Mouse (Mus musculus) hindbrain, embryonic 12.5 days (tissue): Measurements from ENCODE around the gene Mrpl45. TPM values are rescaled to one million over a fixed set of nuclear protein-coding genes. Genes with fewer than 3 reads are reported as not detected.
"Not testable (repeated sequence)": the region's sequence is repeated elsewhere in the genome, so short reads cannot be mapped to it uniquely, and the experiment has no call there.

ENCODE experiments used
- ATAC-seq: fragments of 200-750 bp; cut with Nextera tagmentation; 2 replicates; pipeline ENCODE4 v1.8.0; 2017; ENCODE audit warnings: moderate TSS enrichment; ENCODE audit not compliant: low FRiP score
- H3K27ac ChIP-seq: fragments of 300-500 bp; sonication (generic); 2 replicates; pipeline ENCODE4 v1.5.1; 2016; ENCODE audit warnings: mild to moderate bottlenecking
- H3K27me3 ChIP-seq: fragments of 300-500 bp; sonication (generic); 2 replicates; pipeline ENCODE4 v1.6.1; 2016; ENCODE audit warnings: mild to moderate bottlenecking
- H3K36me3 ChIP-seq: fragments of 300-500 bp; sonication (generic); 2 replicates; pipeline ENCODE4 v1.6.1; 2016; ENCODE audit warnings: mild to moderate bottlenecking
- H3K4me1 ChIP-seq: fragments of 300-500 bp; sonication (generic); 2 replicates; pipeline ENCODE4 v1.6.1; 2016
- H3K4me2 ChIP-seq: fragments of 300-500 bp; sonication (generic); replicated peaks from 2 replicates; pipeline ENCODE4 v1.6.1; 2016; ENCODE audit warnings: mild to moderate bottlenecking
- H3K4me3 ChIP-seq: fragments of 300-500 bp; sonication (generic); 2 replicates; pipeline ENCODE4 v1.5.1; 2016; ENCODE audit warnings: mild to moderate bottlenecking
- H3K9ac ChIP-seq: fragments of 300-500 bp; sonication (generic); 2 replicates; pipeline ENCODE4 v1.6.1; 2016; ENCODE audit warnings: mild to moderate bottlenecking, moderate library complexity
- H3K9me3 ChIP-seq: fragments of 300-500 bp; sonication (generic); replicated peaks from 2 replicates; pipeline ENCODE4 v1.6.1; 2016; ENCODE audit warnings: mild to moderate bottlenecking
- WGBS: fragments of 180-500 bp; shearing (Covaris S2); methylation state at CpG from one replicate; pipeline ENCODE4 v1.1.7; 2016; 5-methylcytosine and 5-hydroxymethylcytosine counted together
- polyA plus RNA-seq: library from polyadenylated mRNA; unstranded; fragments of >200 nt; fragmentation: Nextera tagmentation; extraction: Ambion mirVana; gene quantifications from 2 replicates; pipeline ENCODE4 v1.2.1, GENCODE M21; 2016

Gene Mrpl45
- polyA plus RNA-seq, 1 experiment from 2014 or later: 44.9 TPM

DNA sequence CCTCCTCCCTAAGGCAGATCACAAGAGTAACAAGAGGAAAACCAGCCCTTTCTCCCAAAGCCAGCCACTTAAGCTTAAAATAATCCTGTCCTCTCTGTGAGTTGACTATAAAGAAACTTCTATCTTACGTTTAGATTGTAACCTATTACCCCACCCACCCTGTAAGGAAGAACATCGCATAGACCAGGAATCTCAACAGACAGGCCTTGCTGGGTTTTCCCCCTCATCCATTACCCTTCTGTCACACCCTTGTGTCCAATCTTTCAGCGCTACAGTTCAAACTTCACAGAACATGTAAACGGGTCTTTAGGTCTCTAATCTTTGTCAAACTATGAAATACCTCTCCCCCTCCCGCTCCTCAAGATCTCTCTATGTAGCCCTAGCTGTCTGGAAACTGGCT, 10.9 kb upstream of the Mrpl45 start:
- Histone ChIP-seq H3K9ac (no peak overlapping the region), H3K4me3 (no peak overlapping the region), H3K4me1 (peaks cover 5% of the 10 kb centered on the region), H3K9me3 (no peaks in the 10 kb centered on the region), H3K36me3 (no peaks in the 10 kb centered on the region), H3K27me3 (peaks cover 5% of the 10 kb centered on the region; the same call in 1 of the 2 replicates), H3K27ac (no peak overlapping the region), H3K4me2 (no peak overlapping the region)
- no peak for ATAC-seq
- WGBS: 82% methylated on average over 5 of the region's 5 CpGs

GRCm38 (mm10) chr11:97307294-97308069, 8.0 kb upstream of the Mrpl45 start:
- ATAC-seq: no peak
- peaks cover 19% of the 10 kb centered on the region for H3K4me1 ChIP-seq
- WGBS: 93% methylated on average over 11 of the region's 11 CpGs
- H3K36me3 ChIP-seq: no peaks in the 10 kb centered on the region
- H3K4me3 ChIP-seq: no peak overlapping the region
- H3K4me2 ChIP-seq: no peak overlapping the region
- no peak overlapping the region for H3K9ac ChIP-seq
- H3K27me3 ChIP-seq: peaks cover 8% of the 10 kb centered on the region; the same call in 1 of the 2 replicates
- H3K27ac ChIP-seq: no peak overlapping the region
- H3K9me3 ChIP-seq: no peaks in the 10 kb centered on the region

GRCm38 (mm10) chr11:97308806-97309450, 6.6 kb upstream of the Mrpl45 start:
- peaks cover 8% of the 10 kb centered on the region; the same call in 1 of the 2 replicates for H3K27me3 ChIP-seq
- peaks cover 19% of the 10 kb centered on the region for H3K4me1 ChIP-seq
- H3K4me2 ChIP-seq: peak overlapping the region; percentile 59; the same call in 1 of the 2 replicates
- no peak overlapping the region for H3K27ac ChIP-seq
- no peaks in the 10 kb centered on the region for H3K9me3 ChIP-seq
- 0 out of 2 replicates have a peak overlapping the region, but pooled peaks have one; percentile 50 for H3K9ac ChIP-seq
- WGBS: 63% methylated on average over 3 of the region's 3 CpGs
- ATAC-seq: no peak
- no peaks in the 10 kb centered on the region for H3K36me3 ChIP-seq
- H3K4me3 ChIP-seq: peak overlapping the region; percentile 26; the same call in 1 of the 2 replicates

DNA sequence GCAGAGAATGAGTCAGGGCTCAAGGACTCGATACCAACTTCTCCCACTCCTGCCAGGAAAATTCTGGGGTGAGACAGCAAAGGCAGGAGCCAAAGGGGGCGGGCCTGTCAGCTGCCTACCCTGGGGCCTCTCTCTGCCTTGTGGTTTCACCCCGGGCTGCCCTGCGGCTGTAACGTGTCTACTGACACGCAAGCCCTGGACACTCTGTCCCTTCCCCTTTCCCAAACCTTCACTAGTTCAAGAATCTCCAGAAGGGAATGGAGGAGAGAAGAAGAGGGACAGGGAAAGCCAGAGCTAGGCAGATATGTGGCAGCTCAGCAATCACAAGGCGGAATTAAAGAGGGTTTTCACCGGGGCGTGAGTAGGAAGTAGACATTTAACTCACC, 6.1 kb upstream of the Mrpl45 start:
- Histone ChIP-seq H3K27me3 (peaks cover 8% of the 10 kb centered on the region; the same call in 1 of the 2 replicates), H3K4me2 (peak overlapping the region; percentile 59), H3K4me3 (peak overlapping the region; percentile 26), H3K9ac (peak overlapping the region; percentile 50; the same call in 1 of the 2 replicates), H3K9me3 (no peaks in the 10 kb centered on the region), H3K36me3 (no peaks in the 10 kb centered on the region), H3K27ac (no peak overlapping the region), H3K4me1 (peaks cover 19% of the 10 kb centered on the region)
- ATAC-seq: no peak
- 7% methylated on average over 9 of the region's 9 CpGs for WGBS

DNA sequence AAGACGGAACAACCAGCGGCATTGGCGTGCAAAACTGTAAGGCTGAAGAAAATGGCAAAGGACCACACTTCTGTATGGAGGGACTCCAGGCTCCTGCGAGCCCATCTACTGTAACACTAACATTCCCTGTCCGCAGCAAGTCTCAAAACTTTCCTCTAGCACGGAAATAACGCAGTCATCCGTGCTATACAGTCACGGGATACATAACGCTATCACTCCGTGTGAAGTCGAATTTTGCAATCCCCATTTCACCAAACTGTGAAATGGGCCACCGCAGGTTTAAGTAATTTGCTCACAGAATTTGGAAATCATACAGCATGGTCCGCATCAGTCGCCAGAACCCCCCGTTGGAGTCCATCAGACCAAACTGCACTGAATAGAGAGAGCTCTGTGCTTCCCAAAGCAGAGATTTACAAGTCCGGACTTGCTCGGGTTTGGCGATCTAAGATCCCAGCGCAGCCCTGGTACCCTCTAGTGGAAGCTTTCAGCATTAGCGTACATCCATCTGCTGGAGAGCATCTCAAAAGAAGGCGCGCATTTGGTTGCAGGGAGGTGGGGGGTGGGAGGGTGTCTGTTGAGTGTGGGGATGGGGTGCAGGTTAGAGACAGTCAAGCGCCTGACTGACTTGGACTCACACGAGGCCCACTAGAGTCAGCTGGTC, 5.5 kb upstream of the Mrpl45 start:
- peak overlapping the region; percentile 26 for H3K4me3 ChIP-seq
- peak overlapping the region; percentile 50 for H3K9ac ChIP-seq
- no peaks in the 10 kb centered on the region for H3K9me3 ChIP-seq
- no peaks in the 10 kb centered on the region for H3K36me3 ChIP-seq
- H3K27me3 ChIP-seq: peaks cover 8% of the 10 kb centered on the region; the same call in 1 of the 2 replicates
- H3K4me1 ChIP-seq: peaks cover 19% of the 10 kb centered on the region
- under 1% methylated on average over 25 of the region's 25 CpGs for whole genome bisulfite sequencing
- ATAC-seq: peak; percentile 74
- peak overlapping the region; percentile 59 for H3K4me2 ChIP-seq
- H3K27ac ChIP-seq: no peak overlapping the region

GRCm38 (mm10) chr11:97310895-97311631, 4.5 kb upstream of the Mrpl45 start:
- H3K36me3 ChIP-seq: no peaks in the 10 kb centered on the region
- ATAC-seq: no peak
- H3K9me3 ChIP-seq: no peaks in the 10 kb centered on the region
- peak overlapping the region; percentile 59 for H3K4me2 ChIP-seq
- H3K9ac ChIP-seq: peak overlapping the region; percentile 42
- H3K4me1 ChIP-seq: peaks cover 19% of the 10 kb centered on the region
- peak overlapping the region; percentile 7; the same call in 1 of the 2 replicates for H3K27ac ChIP-seq
- peaks cover 8% of the 10 kb centered on the region; the same call in 1 of the 2 replicates for H3K27me3 ChIP-seq
- H3K4me3 ChIP-seq: peak overlapping the region; percentile 26
- 5% methylated on average over 18 of the region's 18 CpGs for WGBS

- H3K36me3 ChIP-seq, H3K9ac ChIP-seq, H3K27me3 ChIP-seq, H3K9me3 ChIP-seq, ATAC-seq, H3K4me2 ChIP-seq, H3K27ac ChIP-seq, H3K4me3 ChIP-seq: not testable (repeated sequence)
- H3K4me1 ChIP-seq: peaks cover 19% of the 10 kb centered on the region
- WGBS: 88% methylated on average over 1 of the region's 1 CpGs
Observed at GRCm38 (mm10) chr11:97312871-97313270, 2.6 kb upstream of the Mrpl45 start.

- no peak overlapping the region for H3K4me3 ChIP-seq
- no peaks in the 10 kb centered on the region for H3K9me3 ChIP-seq
- WGBS: 93% methylated on average over 3 of the region's 3 CpGs
- no peaks in the 10 kb centered on the region for H3K36me3 ChIP-seq
- no peak overlapping the region for H3K9ac ChIP-seq
- H3K4me2 ChIP-seq: no peak overlapping the region
- H3K27me3 ChIP-seq: peaks cover 7% of the 10 kb centered on the region; the same call in 1 of the 2 replicates
- no peak overlapping the region for H3K27ac ChIP-seq
- H3K4me1 ChIP-seq: peaks cover 19% of the 10 kb centered on the region
- ATAC-seq: no peak
Observed at GRCm38 (mm10) chr11:97314110-97314509, 1.4 kb upstream of the Mrpl45 start.

DNA sequence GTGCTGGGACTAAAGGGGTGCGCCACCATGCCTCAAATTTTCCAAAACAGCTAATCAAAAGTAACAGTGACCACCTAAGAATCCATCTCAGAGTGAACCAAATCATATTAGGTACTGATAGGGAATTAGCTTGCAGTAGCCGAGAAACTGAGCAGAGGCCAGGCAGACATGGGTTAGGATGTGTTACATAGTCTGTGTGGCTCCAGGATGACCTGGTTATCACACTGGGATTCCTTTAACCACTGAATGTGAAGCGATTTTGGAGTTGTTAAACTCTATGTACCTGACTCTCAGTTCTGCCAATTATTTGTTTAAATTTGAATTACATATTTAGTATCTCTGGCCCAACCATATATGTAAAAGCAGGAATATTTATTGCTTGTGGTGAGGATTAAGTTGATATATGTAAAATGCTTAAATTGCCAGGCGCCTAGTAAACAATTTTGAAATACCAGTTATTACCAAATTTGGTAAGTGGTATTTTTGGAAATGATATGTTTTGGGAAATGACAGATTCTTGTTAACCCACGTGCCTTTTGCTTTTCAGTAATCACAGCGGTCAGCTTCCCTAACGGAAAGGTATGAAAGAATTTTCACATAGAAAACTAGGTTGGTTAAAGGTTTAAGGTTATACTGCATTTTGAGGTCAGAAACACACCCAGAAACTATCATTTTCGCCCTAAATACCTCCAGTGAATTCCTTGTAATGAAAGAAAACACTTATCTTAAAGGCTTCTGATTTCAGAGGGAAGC, 589 bp upstream of the Mrpl45 start:
- ATAC-seq: no peak
- Histone ChIP-seq H3K4me3 (peak overlapping the region; percentile 50), H3K27ac (0 out of 2 replicates have a peak overlapping the region, but pooled peaks have one; percentile 62), H3K36me3 (no peaks in the 10 kb centered on the region), H3K27me3 (0 out of 2 replicates have a peak, but pooled peaks cover 3% of the 10 kb centered on the region), H3K9me3 (no peaks in the 10 kb centered on the region), H3K4me2 (peak overlapping the region; percentile 53), H3K4me1 (peaks cover 11% of the 10 kb centered on the region), H3K9ac (0 out of 2 replicates have a peak overlapping the region, but pooled peaks have one; percentile 24)
- WGBS: 51% methylated on average over 8 of the region's 8 CpGs

- Histone ChIP-seq H3K4me1 (no peaks in the 10 kb centered on the region), H3K36me3 (peaks cover 41% of the 10 kb centered on the region), H3K9me3 (no peaks in the 10 kb centered on the region), H3K4me3 (no peak overlapping the region), H3K27ac (no peak overlapping the region), H3K27me3 (no peaks in the 10 kb centered on the region), H3K9ac (no peak overlapping the region), H3K4me2 (no peak overlapping the region)
- ATAC-seq: no peak
- 95% methylated on average over 8 of the region's 8 CpGs for WGBS
Observed at GRCm38 (mm10) chr11:97321197-97321596, 5.7 kb downstream of the Mrpl45 start.
